Mouse (Mus musculus) urinary bladder, postnatal 10 days (tissue): ENCODE measurements around the gene Lamc2.

ENCODE experiments used
- DNase-seq: peaks from one replicate; pipeline ENCODE4 v3.0.0; 2022; ENCODE audit warnings: low spot score

The Lamc2 gene

DNA sequence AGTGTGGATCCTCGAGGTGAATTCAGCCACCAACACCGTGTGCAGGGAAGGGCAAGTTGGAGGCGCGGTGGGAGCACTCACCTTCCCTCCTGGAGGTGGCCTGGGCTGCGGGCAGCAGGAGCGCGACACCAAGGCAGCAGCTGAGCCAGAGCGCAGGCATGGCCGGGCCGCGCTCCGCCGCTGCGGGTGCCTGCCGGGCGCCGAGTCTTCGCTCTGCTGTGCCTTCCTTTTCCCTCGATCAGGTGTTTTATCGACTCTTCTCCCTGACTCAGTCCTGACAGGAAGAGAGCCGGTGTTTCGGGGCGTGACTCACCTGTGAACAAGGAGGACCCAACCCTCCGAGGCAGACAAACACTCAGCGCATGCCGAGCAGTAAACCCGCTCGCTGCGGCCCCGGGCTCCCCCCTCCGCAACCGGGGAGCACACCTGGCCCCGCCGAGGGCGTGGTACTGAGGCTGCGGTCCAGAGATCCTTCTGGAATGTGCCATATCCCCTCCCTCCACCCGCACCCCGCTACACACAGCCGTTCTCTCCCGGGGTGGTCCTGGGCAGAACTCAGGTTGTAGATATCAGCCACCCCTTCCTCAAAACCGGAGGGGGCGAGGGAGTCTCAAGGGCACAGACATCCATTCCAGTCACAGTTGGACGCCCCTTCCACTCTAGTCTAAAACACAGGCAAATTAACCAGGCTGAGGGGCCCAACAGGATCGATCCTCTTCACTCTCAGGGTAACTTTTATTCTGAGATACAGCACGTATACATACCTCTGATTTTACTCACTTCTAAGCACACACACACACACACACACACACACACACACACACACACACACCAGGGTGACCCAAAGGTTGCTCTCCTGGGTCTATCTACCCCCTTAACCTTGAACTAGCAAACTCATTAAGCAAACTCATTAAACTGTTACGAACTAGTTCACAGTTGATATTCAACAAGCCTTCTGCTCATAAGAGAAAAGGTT lies at the start of gene Lamc2:
Gene Lamc2 (minus strand): TSS at position 620 of the 976 bp plus-strand sequence.
- no peak for DNase-seq

DNA sequence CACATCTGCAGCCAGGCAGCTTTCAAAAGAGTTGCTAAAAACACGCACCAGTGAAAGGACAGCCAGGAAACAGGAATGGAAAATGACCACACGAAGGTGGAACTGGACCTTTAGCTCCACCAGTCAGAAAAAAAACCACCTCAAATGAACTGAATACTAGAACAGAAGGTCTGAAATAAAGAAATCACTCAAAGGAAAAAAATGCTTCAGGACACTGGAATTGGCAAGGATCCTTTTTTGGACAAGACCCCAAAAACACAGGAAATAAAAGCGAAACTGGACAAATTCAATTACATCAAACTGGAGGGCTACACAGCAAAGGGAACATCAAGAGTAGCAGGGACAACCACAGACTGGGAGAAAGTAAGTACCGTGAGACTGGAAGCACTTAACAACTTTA lies 49.3 kb upstream of the Lamc2 start:
- DNase-seq, result no peak

DNA sequence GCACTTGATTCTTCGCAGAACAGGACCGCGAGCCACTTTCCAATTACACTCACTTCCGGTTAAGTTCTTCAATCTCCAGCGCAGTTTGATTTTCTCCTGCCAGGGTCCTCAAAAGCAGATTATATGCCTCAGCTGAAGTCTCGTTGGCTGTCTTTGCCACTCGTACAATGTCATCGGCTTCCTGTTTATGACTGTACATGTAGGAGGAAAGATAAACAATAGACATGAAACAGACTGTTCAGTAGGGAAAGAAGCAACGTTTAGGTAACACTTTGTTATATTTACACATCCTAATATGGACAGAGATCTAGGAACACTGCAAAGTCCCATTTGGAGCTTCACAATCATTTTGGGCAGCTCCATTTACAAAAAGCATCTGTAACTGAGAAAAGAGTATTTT lies 45.4 kb upstream of the Lamc2 start:
- no peak for DNase-seq

DNA sequence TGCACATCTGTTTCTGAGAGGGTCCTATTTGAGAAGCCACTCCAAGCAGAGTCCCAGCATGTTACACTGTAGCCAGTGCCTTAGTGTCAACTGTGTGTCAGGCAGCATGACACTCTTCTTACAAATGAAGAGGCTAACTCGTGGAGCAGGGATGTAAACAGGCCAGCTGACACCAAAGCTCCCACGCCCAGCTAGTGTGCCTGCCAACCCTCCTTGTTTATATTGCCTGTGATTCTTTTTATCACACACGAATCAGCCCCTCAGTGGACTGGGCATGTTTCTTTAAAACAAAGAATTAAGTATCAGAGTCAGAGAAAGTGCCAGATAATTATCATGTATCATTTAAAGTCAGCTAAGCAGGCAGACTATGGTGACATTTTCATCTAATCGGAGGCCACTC lies 41.7 kb upstream of the Lamc2 start:
- DNase-seq, result no peak

DNA sequence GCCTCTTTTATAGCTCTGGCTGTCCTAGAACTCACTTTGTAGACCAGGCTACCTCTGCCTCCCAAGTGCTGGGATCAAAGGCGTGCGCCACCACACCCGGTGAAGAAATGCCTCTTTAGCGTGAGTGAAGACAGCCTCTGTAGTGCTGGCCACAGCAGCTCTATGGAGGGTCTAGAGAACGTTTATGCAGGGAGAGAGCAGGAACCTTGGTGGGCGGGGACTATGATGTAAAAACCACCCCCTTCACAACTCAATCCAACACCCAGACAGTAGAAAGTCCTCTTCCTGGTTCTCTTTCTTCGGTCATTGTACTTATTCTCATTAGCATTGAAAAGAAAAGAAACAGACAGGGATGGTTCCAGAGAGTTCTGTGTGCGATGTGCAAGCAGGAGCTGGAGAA lies 40.8 kb upstream of the Lamc2 start:
- DNase-seq, result no peak

DNA sequence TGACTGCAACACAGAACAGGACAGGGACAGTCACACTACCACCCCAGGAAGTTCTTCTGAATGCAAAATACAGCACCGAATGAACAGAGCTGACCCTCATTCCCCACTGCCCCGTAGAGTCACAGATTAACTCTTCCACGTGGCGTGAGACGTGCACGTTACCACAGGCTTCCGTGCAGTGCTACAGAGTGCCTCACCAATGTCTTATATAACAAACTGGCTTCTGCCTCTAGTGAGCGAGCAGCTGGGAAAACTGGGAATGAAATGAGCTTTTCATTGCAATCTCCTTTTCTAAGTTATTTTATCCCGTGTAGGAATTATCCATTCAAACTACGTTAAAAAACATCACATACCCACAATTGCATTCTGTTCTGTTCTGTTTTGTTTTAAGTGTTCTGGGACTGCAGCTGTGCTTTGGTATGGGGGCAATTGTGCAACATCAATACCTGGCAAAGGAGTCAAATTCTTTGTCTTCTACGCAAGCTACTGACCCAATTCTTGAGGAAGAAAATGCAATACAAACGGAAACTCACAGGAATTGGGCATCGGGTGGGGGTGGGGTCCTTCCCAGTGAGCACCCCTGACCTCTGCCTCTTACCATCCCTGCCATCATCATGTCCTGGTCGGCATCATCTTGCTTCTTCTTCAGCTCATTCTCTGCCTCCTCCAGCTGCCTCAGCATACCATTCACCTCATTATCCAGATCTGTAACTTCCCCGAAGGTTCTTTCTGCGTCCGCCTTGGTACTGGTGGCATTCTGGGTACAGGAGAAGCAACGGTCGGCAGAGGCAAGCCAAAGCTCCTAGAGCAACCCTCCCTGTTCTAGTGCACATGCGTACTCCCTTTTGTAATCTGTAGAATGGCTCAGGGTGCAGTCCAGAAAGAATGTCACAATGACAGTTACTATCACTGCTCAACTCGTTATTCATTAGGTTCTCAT lies 39.8 kb upstream of the Lamc2 start:
- no peak for DNase-seq

DNA sequence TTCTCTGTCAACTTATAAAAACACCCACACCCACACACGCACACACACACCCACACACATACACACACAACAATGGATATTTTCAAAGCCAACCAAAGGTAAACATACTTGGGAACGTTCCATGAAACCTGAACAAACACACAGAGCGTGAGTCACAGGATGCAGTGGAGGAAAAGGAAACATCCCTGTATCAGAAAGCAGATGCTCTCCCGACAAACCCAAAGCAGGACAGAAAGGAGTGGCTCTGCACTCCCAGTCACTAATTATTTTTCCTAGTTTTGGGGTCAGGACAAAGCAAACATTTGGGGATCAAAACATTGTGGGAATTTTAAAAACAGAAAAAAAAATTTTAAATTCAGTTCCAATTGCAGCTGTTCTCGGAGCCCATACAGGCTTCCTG lies 38.1 kb upstream of the Lamc2 start:
- no peak for DNase-seq

DNA sequence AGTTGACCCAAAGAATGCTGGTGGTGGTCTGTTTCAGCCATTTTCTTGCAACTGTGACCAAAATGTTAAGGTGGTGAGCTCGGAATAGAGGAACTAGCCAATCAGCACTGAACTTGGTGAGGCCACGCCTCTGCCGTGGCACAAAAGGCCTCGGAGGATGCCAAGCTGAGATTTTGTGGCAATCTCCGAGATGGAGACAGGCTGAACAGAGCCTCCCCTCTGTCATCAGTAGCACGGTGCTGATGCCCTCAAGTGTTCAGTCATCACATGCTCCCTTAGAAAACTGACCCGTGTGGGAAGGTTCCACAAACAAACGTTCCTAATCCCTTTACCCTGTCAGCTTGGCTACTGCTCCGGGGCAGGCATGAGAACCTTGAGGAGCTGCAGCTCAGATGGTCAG lies 33.1 kb upstream of the Lamc2 start:
- no peak for DNase-seq

DNA sequence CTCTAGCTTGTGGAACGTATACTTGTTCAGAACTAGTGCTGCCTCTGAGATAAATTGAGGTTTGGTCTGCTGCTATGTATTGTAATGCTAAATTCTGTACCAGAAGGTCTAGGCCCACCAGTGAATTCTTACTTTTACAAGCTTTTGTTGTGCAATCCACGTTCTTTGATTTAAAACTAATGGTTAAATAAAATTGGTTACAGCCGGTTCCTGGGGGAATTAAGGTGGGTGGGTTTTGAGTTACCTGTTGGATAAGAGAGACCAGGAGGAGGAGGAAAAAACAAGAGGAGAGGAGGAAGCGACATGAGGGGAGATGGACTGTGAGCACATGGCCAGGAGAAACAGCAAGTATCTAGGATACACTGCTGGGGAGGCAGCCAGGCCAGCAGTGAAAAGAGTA lies 30.3 kb upstream of the Lamc2 start:
- DNase-seq, result no peak

DNA sequence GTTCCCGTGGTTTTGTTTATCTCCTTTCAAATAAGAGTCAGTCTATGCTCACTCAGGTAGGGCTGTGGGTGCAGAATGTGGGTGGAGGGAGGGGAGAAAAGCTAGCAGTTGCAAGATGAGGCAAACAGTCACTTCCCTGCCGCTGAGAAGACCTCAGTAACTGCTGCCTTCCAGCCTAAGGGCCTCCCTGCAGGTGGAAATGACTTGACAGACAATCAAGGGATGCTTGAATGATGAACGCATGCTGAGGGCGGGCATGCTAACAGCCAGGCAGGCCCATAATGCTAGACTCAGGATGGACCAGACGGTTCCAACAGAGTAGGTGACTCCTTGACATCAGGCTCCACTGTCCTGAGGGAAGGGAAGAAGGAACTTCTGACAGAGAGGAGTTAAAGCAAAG lies 29.4 kb upstream of the Lamc2 start:
- no peak for DNase-seq

DNA sequence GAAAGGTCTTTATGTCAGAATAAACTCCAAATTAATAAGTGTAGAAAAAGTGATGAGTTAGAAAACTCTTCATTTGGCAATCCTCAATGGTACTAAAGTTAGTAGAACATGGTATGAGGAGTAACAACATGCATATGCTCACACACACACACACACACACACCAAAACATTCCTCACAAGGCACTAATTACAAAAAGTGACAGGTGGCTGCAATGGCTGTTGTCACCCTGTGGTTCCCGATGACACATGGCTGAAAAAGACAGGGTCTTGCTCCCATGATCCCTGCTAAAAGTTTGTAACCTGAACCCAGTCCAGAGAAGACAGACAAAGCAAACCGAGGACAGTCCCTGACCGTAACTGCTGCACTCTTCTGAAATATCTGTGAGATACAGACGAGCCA lies 24.7 kb upstream of the Lamc2 start:
- DNase-seq, result no peak

DNA sequence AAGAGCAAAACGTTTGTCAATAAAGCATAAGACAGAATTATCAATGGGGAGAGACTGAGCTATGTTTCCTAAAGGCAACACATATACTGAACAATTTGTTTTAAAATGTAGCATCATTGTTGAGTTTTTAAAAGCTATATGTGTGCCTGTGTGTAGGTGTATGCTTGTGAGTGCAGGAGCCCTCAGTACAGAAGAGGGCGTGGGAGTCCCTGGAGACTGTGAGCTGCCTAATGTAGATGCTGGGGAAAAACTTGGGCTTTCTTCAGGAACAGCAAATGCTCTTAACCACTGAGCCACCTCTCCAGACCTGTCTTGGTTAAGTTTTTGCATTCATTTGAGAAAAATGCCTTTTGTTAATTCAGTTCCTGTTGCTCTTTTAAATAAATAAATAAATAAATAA lies 24.0 kb upstream of the Lamc2 start:
- no peak for DNase-seq

DNA sequence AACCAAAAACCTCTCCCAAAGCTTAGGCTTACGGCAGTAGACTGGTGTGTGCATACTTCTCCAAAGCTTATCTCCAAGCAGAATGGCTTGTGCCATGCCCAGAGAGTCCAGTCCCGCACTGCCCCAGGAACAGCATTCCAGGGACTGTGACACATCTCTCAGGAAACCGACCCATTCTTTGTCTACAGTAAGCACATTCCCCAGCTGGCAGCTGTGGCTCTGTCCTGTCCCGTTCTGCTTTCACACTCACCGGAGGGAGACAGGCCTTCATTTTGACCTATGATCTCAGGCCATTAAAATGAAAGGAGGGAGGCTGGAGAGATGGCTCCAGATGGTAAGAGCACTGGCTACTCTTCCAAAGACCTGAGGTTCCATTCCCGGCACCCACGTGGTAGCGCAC lies 15.9 kb upstream of the Lamc2 start:
- no peak for DNase-seq

DNA sequence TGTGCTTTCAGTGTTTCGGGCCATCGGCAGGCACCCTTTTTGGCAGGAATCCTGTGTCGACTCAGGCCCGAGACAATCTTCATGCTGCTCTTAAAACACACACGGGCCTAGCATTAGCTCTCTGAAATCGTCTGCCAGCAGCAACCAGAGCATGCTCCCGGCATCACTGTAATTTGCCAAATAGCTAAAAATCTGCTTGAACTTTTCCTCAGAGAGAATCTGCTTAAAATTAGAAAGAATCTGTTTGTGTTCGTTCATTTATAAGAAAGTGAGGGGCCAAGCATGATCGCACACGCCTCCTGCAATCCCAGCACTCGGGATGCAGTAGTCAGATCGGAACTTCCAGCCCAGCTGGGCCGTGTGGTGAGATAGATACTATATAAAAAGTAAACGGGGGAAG lies 15.2 kb upstream of the Lamc2 start:
- no peak for DNase-seq

DNA sequence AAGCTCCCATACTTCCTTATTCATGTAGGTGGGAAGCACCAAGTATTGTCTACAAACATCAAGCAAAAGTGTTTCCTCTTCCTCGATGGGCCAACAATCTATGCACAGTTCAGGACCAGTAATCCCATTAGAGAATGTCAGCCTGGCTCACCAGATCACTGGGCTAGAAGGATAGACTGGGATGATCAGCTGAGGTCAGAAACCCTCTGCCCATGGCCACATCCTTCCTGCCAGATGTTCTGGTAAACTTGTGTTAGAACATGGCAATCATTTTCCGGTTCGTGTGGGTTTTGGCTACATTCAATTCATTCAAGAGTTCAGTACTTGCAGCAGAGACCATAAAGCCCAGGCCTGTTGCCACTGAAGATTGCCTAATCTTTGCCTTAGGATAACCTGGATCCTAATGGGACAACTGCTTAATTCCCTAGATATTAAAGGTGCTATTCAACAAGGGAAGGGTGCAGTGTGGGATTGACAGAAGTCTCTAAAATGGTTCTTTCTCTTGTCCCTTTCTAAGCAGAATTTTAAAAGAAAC lies 11.1 kb upstream of the Lamc2 start:
- DNase-seq, result no peak

DNA sequence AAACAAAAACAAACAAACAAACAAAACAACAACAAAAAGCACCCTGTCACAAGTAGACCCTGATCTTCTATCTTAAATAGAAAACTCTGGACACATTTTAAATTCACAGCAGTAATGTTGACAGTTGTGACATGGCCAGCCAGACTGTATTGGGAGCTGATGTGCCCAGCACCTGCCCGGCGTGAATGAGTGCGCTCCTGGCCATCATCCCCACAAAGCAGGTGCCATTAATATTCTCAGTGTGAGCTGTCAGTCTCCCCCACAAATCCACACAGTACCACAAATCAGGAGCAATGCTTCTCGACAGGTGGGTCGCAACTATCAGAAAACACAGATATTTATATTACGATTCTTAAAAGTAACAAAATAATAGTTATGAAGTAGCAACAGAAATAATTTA lies 6.7 kb upstream of the Lamc2 start:
- no peak for DNase-seq

DNA sequence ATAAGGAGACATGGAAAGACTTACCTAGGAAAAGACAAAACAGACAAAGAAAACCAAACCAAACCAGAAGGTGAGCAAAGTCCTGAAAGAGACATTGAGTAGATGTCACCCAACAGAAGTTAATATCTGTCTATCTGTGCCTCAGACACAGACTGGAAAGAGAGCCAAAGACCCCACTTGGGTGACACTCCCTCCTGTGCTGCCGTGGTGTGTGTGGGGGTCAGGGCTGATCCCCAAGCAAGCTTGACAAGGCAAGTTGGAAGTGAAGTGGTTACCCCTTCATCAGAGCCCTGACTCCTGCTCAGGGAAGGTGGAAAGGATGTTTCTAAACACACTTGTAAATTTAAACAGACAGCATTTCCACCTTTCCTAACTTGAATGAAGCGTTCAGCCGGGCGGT lies 6.1 kb upstream of the Lamc2 start:
- no peak for DNase-seq

DNA sequence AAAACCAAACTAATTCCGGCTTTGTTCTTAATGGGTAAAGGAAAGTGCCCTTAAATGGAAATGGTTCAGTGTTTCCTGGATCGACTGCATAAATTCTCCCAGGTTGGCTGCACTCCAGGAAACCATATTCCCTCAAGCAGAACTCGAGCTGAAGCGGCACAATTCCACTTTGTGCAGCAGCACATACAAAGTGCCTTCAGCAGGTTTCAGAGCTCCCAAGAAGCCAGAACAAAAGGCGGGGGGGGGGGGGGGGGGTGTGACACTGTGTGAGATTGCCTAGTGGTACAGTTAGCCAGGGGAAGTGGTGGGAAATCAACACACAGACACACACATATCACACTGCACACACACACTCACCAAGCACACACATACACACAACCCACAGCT lies 5.7 kb upstream of the Lamc2 start:
- DNase-seq, result no peak

DNA sequence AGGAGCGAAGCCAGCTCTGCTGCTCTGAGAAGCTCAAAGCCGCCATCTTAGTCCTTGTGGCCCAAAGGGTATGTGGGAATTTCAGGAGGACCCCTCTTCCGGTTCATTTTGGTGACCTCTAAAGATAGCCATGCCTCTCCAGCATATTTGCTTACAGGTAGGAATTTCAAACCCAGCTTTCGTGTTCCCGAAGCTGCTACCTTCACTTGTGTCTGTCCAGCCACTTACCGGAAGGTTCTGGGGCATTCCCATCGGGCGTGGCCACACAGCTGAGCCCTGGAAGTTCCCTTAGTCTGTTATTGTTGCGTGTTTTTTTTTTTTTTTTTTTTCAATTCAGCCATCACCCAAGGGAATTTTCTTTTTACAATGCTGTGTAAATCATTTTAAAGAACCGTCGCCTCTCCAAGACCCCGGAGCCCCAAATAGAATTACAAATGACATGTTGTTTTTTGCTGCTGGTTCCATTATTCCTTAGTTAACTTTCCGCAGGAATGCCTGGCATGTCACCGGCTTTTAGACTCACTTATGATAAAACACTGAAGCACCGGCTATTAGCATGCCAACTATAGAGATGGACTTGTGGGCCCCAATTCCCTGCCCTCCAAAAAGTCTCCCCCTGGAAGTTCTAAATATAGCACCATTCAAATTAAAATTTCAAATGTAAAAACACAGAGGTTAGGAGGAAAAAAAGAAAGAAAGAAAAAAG lies 5.1 kb upstream of the Lamc2 start:
- no peak for DNase-seq

DNA sequence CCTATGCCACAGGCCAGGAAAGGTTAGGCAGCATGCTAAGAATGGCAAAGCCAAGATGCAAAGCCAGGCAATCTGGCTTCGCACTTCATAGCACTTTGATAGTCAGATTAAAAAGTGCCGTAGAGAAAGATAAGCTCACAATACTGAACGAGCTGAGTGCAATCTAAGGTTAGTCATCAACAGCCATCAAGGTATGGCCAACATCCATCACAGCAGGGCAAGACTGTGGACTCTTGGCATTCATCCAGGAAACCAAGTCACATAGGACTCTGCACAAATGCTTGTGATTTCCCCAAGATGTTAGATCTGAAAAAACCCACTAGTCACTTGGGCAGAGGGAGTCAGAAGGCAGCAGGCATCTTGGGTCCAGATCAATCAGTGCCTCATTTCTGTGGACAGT lies 1.8 kb upstream of the Lamc2 start:
- no peak for DNase-seq

DNA sequence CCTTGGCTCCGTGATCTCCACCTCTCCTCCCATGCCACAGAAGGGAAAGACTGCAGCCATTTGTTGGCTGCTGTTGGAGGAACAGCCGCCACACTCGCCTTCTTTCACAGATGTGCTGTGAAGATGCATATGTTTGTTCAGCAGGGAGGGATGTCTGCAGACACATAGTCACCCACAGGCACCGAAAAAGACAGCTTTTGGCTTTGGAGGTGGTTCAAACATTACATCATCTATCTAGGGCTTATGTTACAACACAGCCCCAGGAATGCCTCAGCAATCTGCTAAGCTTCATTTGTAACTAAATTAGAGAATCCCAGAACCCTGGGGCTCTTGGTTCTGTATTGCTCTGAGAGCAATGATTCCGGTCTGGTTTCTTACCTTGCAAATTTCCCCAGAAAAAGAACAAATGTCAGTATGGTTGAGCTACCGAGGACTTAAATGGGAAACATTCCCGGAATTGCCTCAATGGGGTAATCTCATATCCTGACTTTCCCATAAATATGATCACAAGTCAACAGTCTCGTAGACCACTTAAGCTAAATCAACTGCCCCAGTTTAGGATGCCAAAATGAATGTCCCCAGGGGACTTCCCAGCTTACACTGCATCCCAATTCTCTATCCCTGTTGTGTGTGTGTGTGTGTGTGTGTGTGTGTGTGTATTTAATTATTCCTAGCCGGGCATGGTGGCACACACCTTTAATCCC lies 5.5 kb downstream of the Lamc2 start:
- no peak for DNase-seq

DNA sequence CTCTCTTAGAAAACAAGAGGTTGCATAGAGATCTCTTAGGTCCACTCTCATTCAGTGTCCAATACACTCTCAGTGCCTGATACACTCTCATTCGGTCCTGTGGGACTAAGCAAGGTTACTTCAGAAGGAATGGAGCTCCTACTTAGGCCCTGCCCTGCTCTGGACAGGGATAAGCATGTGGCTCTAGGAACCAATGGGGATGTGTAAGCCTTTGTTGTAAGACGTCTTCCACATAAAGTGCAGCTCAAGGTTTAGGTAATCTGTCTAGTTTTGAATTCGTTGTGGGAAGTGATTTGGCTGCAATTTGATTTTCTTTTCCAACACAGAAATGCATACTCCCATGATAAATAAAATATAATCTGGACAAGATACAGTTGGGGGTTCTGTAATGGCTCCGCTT lies 6.1 kb downstream of the Lamc2 start:
- DNase-seq, result no peak
